Mouse (Mus musculus): Measurements from ENCODE around the gene Bag5.

Gene Bag5

DNA sequence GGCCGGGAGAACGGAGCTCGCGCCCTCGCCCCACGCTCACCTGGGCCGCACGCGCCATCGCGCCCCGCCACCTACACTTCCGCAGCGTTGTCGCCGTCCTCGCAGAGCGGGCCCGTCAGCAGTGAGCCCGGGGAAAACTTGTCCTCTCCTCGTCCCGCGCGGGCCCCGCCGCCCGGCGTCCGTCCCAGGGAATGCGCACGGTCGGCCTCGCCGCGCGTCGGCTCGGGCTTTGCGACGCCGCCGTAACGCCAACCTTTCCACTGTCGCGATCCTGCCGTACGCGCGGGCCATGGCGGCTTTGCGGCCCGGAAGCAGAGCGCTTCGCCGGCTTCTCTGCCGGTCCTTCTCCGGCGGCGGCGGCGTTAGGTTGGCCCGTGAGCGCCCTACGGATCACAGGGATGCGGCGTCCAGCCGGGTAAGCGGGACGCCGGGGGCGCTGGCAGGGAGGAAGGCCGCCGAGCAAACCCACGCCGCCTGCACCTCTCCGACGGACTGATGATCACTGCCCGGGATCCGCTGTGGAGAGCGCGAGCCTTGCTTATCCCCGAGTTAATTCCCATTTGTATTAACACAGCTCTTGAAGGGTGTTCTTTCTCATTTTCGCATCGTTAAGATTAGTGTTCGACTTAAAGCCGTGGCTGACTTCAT is at the start of gene Bag5, which contains the start of gene Apopt1:
Gene Bag5, minus strand, starts transcription at position 254 of the 648 bp plus-strand sequence.
Gene Apopt1, plus strand, starts transcription at position 258 of the 648 bp plus-strand sequence.
- DNase-seq (ENCODE audit: low read depth, low spot score): peak; percentile 88

DNA sequence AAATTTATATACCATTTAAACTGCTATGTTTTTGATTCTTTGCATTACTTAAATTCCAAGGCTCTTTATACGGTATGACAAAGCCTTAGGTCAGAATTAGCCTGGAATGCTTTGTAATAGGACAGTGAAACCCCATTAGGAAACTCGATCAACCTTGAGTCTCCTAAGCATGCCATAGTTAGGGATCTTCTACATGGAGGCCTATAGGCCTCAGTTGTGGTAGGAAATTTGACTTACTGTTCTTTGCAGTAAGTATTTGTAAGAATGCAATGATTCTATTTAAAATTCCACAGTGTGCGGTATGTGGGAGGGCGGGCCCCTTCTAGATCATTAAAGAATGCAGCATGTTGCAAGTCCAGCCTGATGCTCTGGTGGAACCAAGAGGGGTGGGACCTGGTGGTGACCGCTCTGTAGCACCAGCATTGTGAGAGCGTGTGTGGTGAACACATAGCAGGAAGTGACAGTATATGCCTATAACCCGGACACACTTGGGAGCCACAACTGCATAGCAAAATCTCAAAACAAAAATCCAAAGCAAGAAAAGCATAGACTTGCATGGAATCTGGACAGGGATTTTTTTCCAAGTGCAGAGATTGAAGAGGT is 47.4 kb upstream of the Bag5 start:
- DNase-seq (ENCODE audit: low read depth, low spot score): no peak

GRCm38 (mm10) chr12:111759176-111760061 is 46.4 kb upstream of the Bag5 start:
- DNase-seq (ENCODE audit: low read depth, low spot score): no peak

GRCm38 (mm10) chr12:111758381-111759175 is 45.5 kb upstream of the Bag5 start, which contains the start of gene Klc1:
Klc1 (plus strand) TSS chr12:111758849.
- DNase-seq (ENCODE audit: low read depth, low spot score): peak; percentile 42

- no peak for DNase-seq (ENCODE audit: low read depth, low spot score)
Measured at GRCm38 (mm10) chr12:111757561-111758325, 44.7 kb upstream of the Bag5 start.

GRCm38 (mm10) chr12:111756698-111757082 is 43.6 kb upstream of the Bag5 start:
- no peak for DNase-seq (ENCODE audit: low read depth, low spot score)

DNA sequence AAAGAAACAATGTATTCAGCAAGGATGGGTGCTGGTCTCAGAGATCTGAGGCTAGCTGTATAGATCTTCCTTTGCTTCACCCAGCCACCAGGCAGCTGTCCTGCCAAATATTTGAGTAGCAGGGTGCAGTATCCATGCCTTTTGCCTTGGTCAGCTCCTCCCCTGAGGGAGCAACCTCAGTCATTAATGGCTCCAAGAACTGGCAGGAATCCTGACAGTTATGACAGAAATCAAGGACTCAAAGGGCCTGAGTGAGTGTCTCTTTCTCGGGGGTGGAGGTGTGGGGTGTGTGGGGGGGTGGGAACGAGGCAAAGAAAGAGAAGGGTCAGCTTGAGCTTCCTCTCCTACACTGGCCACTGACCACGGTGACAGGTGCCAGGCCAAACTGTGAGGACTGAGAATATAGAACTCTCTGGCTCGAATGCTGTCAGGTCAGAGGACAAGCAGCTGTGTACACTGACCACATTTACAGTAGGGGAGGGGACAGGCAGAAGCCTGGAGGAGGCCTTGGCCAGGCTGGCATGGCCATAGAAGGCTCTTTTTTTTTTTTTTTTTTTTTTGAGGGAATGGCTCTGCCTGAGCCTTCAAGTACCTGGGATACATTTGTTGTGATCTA is 43.1 kb upstream of the Bag5 start:
- no peak for DNase-seq (ENCODE audit: low read depth, low spot score)

- no peak for DNase-seq (ENCODE audit: low read depth, low spot score)
Measured at GRCm38 (mm10) chr12:111755231-111755630, 42.2 kb upstream of the Bag5 start.

- DNase-seq (ENCODE audit: low read depth, low spot score): no peak
Measured at GRCm38 (mm10) chr12:111754710-111755109, 41.7 kb upstream of the Bag5 start.

GRCm38 (mm10) chr12:111753347-111753746 is 40.3 kb upstream of the Bag5 start:
- no peak for DNase-seq (ENCODE audit: low read depth, low spot score)

- DNase-seq (ENCODE audit: low read depth, low spot score): no peak
Measured at GRCm38 (mm10) chr12:111752491-111752890, 39.4 kb upstream of the Bag5 start.

GRCm38 (mm10) chr12:111750739-111751138 is 37.7 kb upstream of the Bag5 start:
- no peak for DNase-seq (ENCODE audit: low read depth, low spot score)

DNA sequence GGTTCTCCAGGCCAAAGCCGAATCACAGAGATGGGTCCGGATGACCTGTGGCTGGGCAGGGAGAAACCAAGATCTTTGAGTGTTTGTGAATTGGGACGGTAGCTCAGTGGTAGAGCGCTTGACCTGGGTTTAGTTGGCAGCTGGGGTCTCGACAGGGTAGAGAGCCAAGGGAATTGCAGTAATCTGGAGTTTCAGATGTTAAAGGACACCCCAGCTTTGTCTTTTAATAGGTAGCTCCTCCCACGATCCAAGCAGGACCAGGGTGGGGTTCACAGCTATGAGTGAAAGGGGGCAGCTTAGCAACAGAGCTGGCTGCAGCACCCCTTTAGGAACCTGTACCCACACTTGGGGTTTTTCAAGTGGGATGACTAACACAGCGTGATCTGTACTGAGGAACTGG is 34.4 kb upstream of the Bag5 start:
- DNase-seq (ENCODE audit: low read depth, low spot score): no peak

DNA sequence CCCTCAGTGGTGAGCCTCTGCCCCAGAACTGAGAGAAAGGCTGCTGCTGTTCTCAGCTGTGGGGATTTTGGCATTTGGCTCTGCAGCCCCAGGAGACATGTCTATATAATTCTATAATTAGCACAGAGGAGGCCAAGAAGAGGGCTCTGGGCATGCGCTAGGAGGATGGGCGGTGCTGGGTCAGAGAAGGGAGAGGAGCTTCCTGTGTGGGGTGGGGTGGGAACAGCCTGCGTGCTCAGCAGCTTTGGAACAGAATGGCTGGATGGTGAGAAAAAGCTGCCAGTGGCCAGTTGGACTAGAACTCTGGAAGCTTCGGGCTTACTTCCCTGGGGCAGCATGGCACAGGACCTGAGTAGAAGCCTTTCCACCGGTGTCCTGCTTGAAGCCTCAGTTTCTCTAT is 33.0 kb upstream of the Bag5 start:
- DNase-seq (ENCODE audit: low read depth, low spot score): no peak

DNA sequence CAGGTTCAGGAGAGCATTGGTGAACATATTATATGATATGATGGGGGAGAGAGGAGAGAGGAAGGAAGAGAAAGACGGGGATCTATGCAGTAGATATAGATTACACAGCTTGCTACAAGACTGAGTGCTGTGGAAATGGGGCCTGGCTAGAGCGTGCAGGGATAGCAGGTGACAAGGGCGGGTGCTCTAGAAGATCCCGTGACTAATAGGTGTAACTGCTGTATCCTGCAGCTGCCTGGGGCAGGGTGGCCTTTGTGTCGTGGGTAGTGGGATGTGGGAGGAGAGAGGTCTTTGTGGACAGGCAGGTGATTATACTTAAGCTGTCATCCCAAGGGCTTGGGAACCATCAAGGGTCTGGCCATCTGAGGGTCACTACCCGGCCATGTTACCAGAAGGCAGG is 32.2 kb upstream of the Bag5 start:
- no peak for DNase-seq (ENCODE audit: low read depth, low spot score)

- DNase-seq (ENCODE audit: low read depth, low spot score): no peak
Measured at GRCm38 (mm10) chr12:111743981-111744423, 30.9 kb upstream of the Bag5 start.

DNA sequence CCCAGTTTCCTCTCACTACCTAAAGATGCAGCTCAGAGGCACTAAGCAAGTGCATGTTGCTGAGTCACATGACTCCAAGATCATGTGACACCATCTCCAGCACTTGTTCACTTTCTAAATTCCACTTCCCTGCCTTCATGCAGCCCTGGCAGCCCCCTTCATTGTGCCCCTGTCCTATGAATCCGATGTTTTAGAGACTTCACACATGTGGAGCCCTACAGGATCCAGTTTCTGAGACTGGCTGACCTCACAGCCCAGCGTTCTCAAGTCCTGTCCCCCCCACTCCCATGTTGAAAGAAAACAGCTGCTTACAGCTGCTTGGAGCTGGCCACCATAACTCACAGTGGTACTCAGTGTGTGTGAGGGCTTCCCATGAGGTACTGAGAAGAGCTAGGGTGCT is 30.4 kb upstream of the Bag5 start:
- no peak for DNase-seq (ENCODE audit: low read depth, low spot score)

DNA sequence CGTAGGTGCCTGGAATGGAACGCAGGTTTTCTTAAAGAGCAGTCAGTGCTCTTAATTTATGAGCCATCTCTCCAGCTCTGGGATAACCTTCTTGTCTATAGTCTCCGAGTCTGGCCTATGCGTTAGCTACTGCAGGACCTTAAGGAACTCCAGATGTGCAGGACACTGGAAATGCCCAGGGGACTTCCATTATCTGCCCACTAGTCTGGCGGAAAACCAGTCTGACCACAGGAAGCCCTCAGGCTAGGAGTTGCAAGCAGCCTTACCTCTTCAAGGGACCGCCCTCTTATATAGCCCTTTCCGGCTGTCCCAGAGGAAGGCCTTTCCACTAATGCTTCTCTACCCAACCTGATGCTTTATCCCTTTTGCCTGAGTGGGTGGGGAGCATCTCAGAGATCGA is 28.3 kb upstream of the Bag5 start:
- DNase-seq (ENCODE audit: low read depth, low spot score): no peak

DNA sequence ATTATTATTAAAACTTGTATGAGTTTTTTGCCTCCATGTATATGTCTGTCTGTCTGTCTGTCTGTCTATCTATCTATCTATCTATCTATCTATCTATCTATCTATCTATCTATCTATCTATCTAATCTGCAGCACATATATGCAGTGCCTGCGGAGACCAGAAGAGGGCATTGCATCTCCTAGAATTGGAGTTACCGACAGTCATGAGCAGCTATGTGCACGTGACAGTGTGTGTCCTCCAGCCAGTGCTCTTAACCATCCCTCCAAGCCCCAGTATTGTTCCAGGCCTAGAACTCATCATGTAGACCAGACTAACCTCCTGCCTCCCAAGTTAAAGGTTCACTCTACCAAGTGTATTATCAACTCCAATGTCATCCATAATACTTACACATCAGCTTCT is 25.7 kb upstream of the Bag5 start:
- no peak for DNase-seq (ENCODE audit: low read depth, low spot score)

GRCm38 (mm10) chr12:111737370-111737769 is 24.3 kb upstream of the Bag5 start:
- DNase-seq (ENCODE audit: low read depth, low spot score): no peak

Data from retina, adult 2 months (tissue).